Mouse (Mus musculus) forebrain, embryonic 10.5 days (tissue): Measurements from ENCODE around the gene 2610028H24Rik. TPM values are rescaled to one million over a fixed set of nuclear protein-coding genes. Genes with fewer than 3 reads are reported as not detected.

Source experiments
- DNase-seq: peaks from one replicate; pipeline ENCODE4 v3.0.0-alpha.2; 2017; ENCODE audit warnings: low spot score; ENCODE audit errors: extremely low spot score
- H3K27ac ChIP-seq: fragments of 300-500 bp; sonication (generic); 2 replicates; pipeline ENCODE4 v1.5.1; 2016; ENCODE audit warnings: mild to moderate bottlenecking
- H3K27me3 ChIP-seq: fragments of 300-500 bp; sonication (generic); 2 replicates; pipeline ENCODE4 v1.6.1; 2016; ENCODE audit warnings: mild to moderate bottlenecking; ENCODE audit not compliant: poor library complexity, severe bottlenecking
- H3K36me3 ChIP-seq: fragments of 300-500 bp; sonication (generic); replicated peaks from 2 replicates; pipeline ENCODE4 v1.6.1; 2016; ENCODE audit warnings: mild to moderate bottlenecking, moderate library complexity
- H3K4me1 ChIP-seq: fragments of 300-500 bp; sonication (generic); 2 replicates; pipeline ENCODE4 v1.6.1; 2016
- H3K4me3 ChIP-seq: fragments of 300-500 bp; sonication (generic); 2 replicates; pipeline ENCODE4 v1.5.1; 2016; ENCODE audit warnings: mild to moderate bottlenecking, moderate library complexity
- H3K9me3 ChIP-seq: fragments of 300-500 bp; sonication (generic); 2 replicates; pipeline ENCODE4 v1.6.1; 2016; ENCODE audit warnings: mild to moderate bottlenecking, moderate library complexity
- WGBS: fragments of 180-500 bp; shearing (Covaris S2); methylation state at CpG from one replicate; pipeline ENCODE4 v1.1.7; 2016; 5-methylcytosine and 5-hydroxymethylcytosine counted together
- polyA plus RNA-seq: library from polyadenylated mRNA; unstranded; fragments of >200 nt; fragmentation: Nextera tagmentation; extraction: Ambion mirVana; gene quantifications from 2 replicates; pipeline ENCODE4 v1.2.1, GENCODE M21; 2016

Gene 2610028H24Rik
- polyA plus RNA-seq, 1 experiment from 2014 or later = not detected

GRCm38 (mm10) chr10:76497522-76497921 is 48.6 kb downstream of the 2610028H24Rik start:
- no peaks in the 10 kb centered on the region for H3K4me1 ChIP-seq

GRCm38 (mm10) chr10:76504271-76504943 is 55.5 kb downstream of the 2610028H24Rik start:
- H3K36me3 ChIP-seq = peaks cover 92% of the 10 kb centered on the region
- DNase-seq = no peak

More at GRCm38 (mm10) chr10:76497522-76497921, 48.6 kb downstream of the 2610028H24Rik start:
- no peak overlapping the region for H3K27ac ChIP-seq
- DNase-seq = no peak
- H3K36me3 ChIP-seq = peaks cover 96% of the 10 kb centered on the region
- 95% methylated on average over 4 of the region's 4 CpGs for WGBS
- H3K9me3 ChIP-seq = no peaks in the 10 kb centered on the region
- no peaks in the 10 kb centered on the region for H3K27me3 ChIP-seq
- H3K4me3 ChIP-seq = no peak overlapping the region

GRCm38 (mm10) chr10:76505865-76506264 is 57.0 kb downstream of the 2610028H24Rik start:
- 93% methylated on average over 7 of the region's 7 CpGs for WGBS
- H3K4me3 ChIP-seq = no peak overlapping the region
- DNase-seq = no peak
- peaks cover 91% of the 10 kb centered on the region for H3K36me3 ChIP-seq
- no peaks in the 10 kb centered on the region for H3K4me1 ChIP-seq
- H3K27me3 ChIP-seq = no peaks in the 10 kb centered on the region
- H3K27ac ChIP-seq = no peak overlapping the region
- H3K9me3 ChIP-seq = no peaks in the 10 kb centered on the region

More at GRCm38 (mm10) chr10:76504271-76504943, 55.5 kb downstream of the 2610028H24Rik start:
- Histone ChIP-seq H3K27me3 (no peaks in the 10 kb centered on the region), H3K9me3 (no peaks in the 10 kb centered on the region), H3K4me1 (no peaks in the 10 kb centered on the region), H3K27ac (no peak overlapping the region), H3K4me3 (no peak overlapping the region)
- WGBS = 93% methylated on average over 11 of the region's 11 CpGs

Other genes starting within 250 kb of the 2610028H24Rik start
- gene Prmt2, start 211.2 kb upstream of the 2610028H24Rik start, polyA plus RNA-seq = 57.5 and 63.0 TPM in 2 replicates
- 0.10 TPM in 1 of 2 replicates, not detected in the other for gene S100b, start 195.2 kb upstream of the 2610028H24Rik start, polyA plus RNA-seq
- gene Dip2a, start 103.8 kb upstream of the 2610028H24Rik start, polyA plus RNA-seq = 5.3 and 7.1 TPM in 2 replicates
- not detected in 2 replicates for gene AC141477.1, start 8.6 kb upstream of the 2610028H24Rik start, polyA plus RNA-seq
- gene Pcnt, start 6.3 kb upstream of the 2610028H24Rik start, polyA plus RNA-seq = 21.5 and 25.0 TPM in 2 replicates
- 74.8 and 81.7 TPM in 2 replicates for gene Mcm3ap, start 19.8 kb downstream of the 2610028H24Rik start, polyA plus RNA-seq
- 11.5 and 12.1 TPM in 2 replicates for gene Ybey, start 20.0 kb downstream of the 2610028H24Rik start, polyA plus RNA-seq
- gene Lss, start 82.5 kb downstream of the 2610028H24Rik start, polyA plus RNA-seq = 63.1 and 63.5 TPM in 2 replicates
- not detected in 2 replicates for gene Spatc1l, start 113.2 kb downstream of the 2610028H24Rik start, polyA plus RNA-seq
- gene Ftcd, start 126.6 kb downstream of the 2610028H24Rik start, polyA plus RNA-seq = not detected in 2 replicates
- 5.4 and 5.9 TPM in 2 replicates for gene Col6a2, start 174.5 kb downstream of the 2610028H24Rik start, polyA plus RNA-seq